ENCODE assay signal across 8 mouse cellular contexts in the genomic region with DNA sequence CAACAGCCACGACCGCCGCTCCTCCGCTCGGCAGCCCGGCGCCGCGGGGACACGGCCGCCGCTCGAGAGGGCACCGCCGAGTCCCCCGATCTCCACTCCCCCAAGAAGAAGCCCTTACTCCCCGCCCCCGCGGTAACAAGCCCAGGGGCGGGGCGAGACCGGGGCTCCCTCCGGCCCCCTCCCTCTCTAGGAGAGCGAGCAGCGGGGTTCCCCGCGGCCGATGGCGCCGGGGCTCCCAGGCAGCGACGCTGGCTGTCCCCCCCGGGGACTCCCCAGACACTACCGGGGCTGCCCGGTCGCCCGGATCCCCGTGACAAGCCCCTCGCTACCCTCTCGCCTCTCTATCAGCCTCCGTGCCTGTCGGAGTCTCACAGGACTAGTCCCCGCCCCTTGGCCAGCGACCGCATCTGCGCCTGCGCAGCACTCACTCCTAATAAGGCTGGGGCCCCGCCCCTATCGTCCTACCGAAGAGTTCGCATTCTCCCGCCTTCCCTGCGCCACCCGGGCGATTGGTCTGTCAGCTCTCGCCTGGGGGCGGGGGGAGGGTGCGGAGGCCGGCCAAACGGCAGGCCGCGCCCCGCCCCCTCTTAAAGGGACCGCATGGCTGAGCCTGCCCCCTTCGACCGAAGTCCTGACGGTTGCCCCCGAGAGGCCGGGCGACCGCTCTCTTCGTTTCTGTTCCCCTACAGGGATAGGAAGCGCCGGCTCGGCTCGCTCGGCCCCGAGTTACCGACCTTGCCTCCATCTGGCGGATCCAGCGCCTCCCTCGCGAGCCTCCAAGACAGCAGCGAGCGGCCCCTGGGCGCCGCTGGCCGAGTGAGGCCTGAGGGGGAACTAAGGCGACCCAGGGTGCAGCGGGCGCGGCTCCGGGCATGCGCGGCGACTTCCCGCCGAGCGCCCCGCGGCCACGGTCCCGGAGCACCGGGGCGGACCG. TPM values are rescaled to one million over a fixed set of nuclear protein-coding genes. Genes with fewer than 3 reads are reported as not detected.
DNase-seq lines count a peak whose midpoint lies in the region; ATAC-seq and TF ChIP-seq lines count a peak whose summit lies in the region.

A gene (minus strand): TSS at position 780 of the 934 bp plus-strand sequence.

- peaks cover 26% of the 10 kb centered on the region for H3K4me1 ChIP-seq in E14TG2a.4 (replicated peaks; ENCODE audit: low read depth, low read length)
- H3K4me1 ChIP-seq in forebrain, embryonic 12.5 days = peaks cover 10% of the 10 kb centered on the region
- H3K4me1 ChIP-seq in heart, postnatal 0 days (ENCODE audit: control insufficient read depth, insufficient read depth) = peaks cover 3% of the 10 kb centered on the region; the same call in 1 of the 2 replicates
- peaks cover 10% of the 10 kb centered on the region for H3K4me1 ChIP-seq in liver, embryonic 16.5 days (ENCODE audit: control insufficient read depth, low read depth, low read length)
- H3K4me1 ChIP-seq in neural tube, embryonic 13.5 days (replicated peaks) = peaks cover 12% of the 10 kb centered on the region
- H3K4me1 ChIP-seq in testis, adult 2 months (ENCODE audit: control insufficient read depth, insufficient read depth, low read length) = peaks cover 6% of the 10 kb centered on the region; the same call in 1 of the 2 replicates

- TF ChIP-seq CTCF in E14TG2a.4 (conservative IDR thresholded peaks at IDR 0.05; ENCODE audit: low read length) = no peak
- TF ChIP-seq CTCF in heart, postnatal 0 days (IDR thresholded peaks at IDR 0.05; ENCODE audit: low read depth) = no peak
- TF ChIP-seq CTCF in testis, adult 2 months (IDR thresholded peaks at IDR 0.05; ENCODE audit: control insufficient read depth, insufficient read depth, insufficient replicate concordance, low read depth, low read length) = no peak

- peak; percentile 17; the same call in 1 of the 2 replicates for TF ChIP-seq EP300 in heart, postnatal 0 days (IDR thresholded peaks at IDR 0.05; ENCODE audit: low read depth)

- no peaks in the 10 kb centered on the region for H3K9me3 ChIP-seq in E14TG2a.4 (ENCODE audit: low read length)
- no peaks in the 10 kb centered on the region for H3K9me3 ChIP-seq in forebrain, embryonic 12.5 days
- no peaks in the 10 kb centered on the region for H3K9me3 ChIP-seq in heart, postnatal 0 days (replicated peaks; ENCODE audit: control insufficient read depth, low read length)
- no peaks in the 10 kb centered on the region for H3K9me3 ChIP-seq in liver, embryonic 16.5 days (replicated peaks; ENCODE audit: control insufficient read depth, low read length)
- H3K9me3 ChIP-seq in neural tube, embryonic 13.5 days = no peaks in the 10 kb centered on the region

- H3K4me2 ChIP-seq in forebrain, embryonic 12.5 days = peak within 1 kb of the TSS; percentile 67
- H3K4me2 ChIP-seq in heart, postnatal 0 days (ENCODE audit: low read depth, low read length) = peak within 1 kb of the TSS; percentile 91
- peak within 1 kb of the TSS; percentile 92 for H3K4me2 ChIP-seq in liver, embryonic 16.5 days (ENCODE audit: low read depth, low read length)
- peak within 1 kb of the TSS; percentile 75 for H3K4me2 ChIP-seq in neural tube, embryonic 13.5 days

- H3K27ac ChIP-seq in forebrain, embryonic 12.5 days = peak within 1 kb of the TSS; percentile 93
- peak within 1 kb of the TSS; percentile 97 for H3K27ac ChIP-seq in heart, postnatal 0 days (ENCODE audit: low read depth)
- peak within 1 kb of the TSS; percentile 98 for H3K27ac ChIP-seq in liver, embryonic 16.5 days (ENCODE audit: low read length)
- H3K27ac ChIP-seq in neural tube, embryonic 13.5 days (replicated peaks) = peak within 1 kb of the TSS; percentile 95
- peak within 1 kb of the TSS; percentile 98 for H3K27ac ChIP-seq in testis, adult 2 months (ENCODE audit: control insufficient read depth, insufficient read depth, low read depth, low read length)

- peak; percentile 91 for ATAC-seq in forebrain, embryonic 12.5 days (ENCODE audit: low FRiP score)
- peak; percentile 92 for ATAC-seq in heart, postnatal 0 days (ENCODE audit: insufficient read depth, low read depth)
- ATAC-seq in liver, embryonic 16.5 days (ENCODE audit: low read depth) = peak; percentile 87
- peak; percentile 91 for ATAC-seq in neural tube, embryonic 13.5 days (ENCODE audit: low read depth)

- H3K9ac ChIP-seq in forebrain, embryonic 12.5 days = peak within 1 kb of the TSS; percentile 85
- peak within 1 kb of the TSS; percentile 78 for H3K9ac ChIP-seq in heart, postnatal 0 days (replicated peaks; ENCODE audit: low read depth, low read length)
- H3K9ac ChIP-seq in liver, embryonic 16.5 days (ENCODE audit: low read depth, low read length) = peak within 1 kb of the TSS; percentile 95
- peak within 1 kb of the TSS; percentile 89 for H3K9ac ChIP-seq in neural tube, embryonic 13.5 days

- TF ChIP-seq POLR2A in testis, adult 2 months (IDR thresholded peaks at IDR 0.05; ENCODE audit: control insufficient read depth, low read depth, low read length) = peak; percentile 74

- H3K36me3 ChIP-seq in E14TG2a.4 (ENCODE audit: insufficient read depth, low read length) = no peaks in the 10 kb centered on the region
- no peaks in the 10 kb centered on the region for H3K36me3 ChIP-seq in forebrain, embryonic 12.5 days (replicated peaks)
- no peaks in the 10 kb centered on the region for H3K36me3 ChIP-seq in heart, postnatal 0 days (replicated peaks; ENCODE audit: control insufficient read depth, insufficient read depth, low read length)
- no peaks in the 10 kb centered on the region for H3K36me3 ChIP-seq in liver, embryonic 16.5 days (ENCODE audit: control insufficient read depth, insufficient read depth)
- no peaks in the 10 kb centered on the region for H3K36me3 ChIP-seq in neural tube, embryonic 13.5 days
- no peaks in the 10 kb centered on the region for H3K36me3 ChIP-seq in testis, adult 2 months (ENCODE audit: control insufficient read depth, insufficient read depth, low read length)

- WGBS in forebrain, embryonic 12.5 days = under 1% methylated on average over 91 of the region's 106 CpGs
- WGBS in heart, postnatal 0 days = under 1% methylated on average over 90 of the region's 106 CpGs
- WGBS in liver, embryonic 16.5 days (ENCODE audit: insufficient replicate concordance) = under 1% methylated on average over 98 of the region's 106 CpGs
- WGBS in neural tube, embryonic 13.5 days = under 1% methylated on average over 91 of the region's 106 CpGs

- no peaks in the 10 kb centered on the region for H3K27me3 ChIP-seq in E14TG2a.4 (ENCODE audit: insufficient read depth, low read length)
- H3K27me3 ChIP-seq in forebrain, embryonic 12.5 days = no peaks in the 10 kb centered on the region
- H3K27me3 ChIP-seq in heart, postnatal 0 days (ENCODE audit: control insufficient read depth, insufficient read depth, low read length) = no peaks in the 10 kb centered on the region
- no peaks in the 10 kb centered on the region for H3K27me3 ChIP-seq in liver, embryonic 16.5 days (ENCODE audit: control insufficient read depth, insufficient read depth, low read depth, low read length)
- no peaks in the 10 kb centered on the region for H3K27me3 ChIP-seq in neural tube, embryonic 13.5 days
- no peaks in the 10 kb centered on the region for H3K27me3 ChIP-seq in testis, adult 2 months (ENCODE audit: control insufficient read depth, insufficient read depth, low read length)

- DNase-seq in c-Kit-positive CD71-positive TER-119-positive erythroid progenitor cells, embryonic 14.5 days (ENCODE audit: low spot score) = peak; percentile 100
- DNase-seq in heart, postnatal 0 days (ENCODE audit: low spot score) = peak; percentile 100
- peak; percentile 100 for DNase-seq in kidney, postnatal 4 days

- H3K4me3 ChIP-seq in E14TG2a.4 (replicated peaks; ENCODE audit: low read length) = peak within 1 kb of the TSS; percentile 99
- peak within 1 kb of the TSS; percentile 91 for H3K4me3 ChIP-seq in forebrain, embryonic 12.5 days (replicated peaks)
- H3K4me3 ChIP-seq in heart, postnatal 0 days (ENCODE audit: low read depth, low read length) = peak within 1 kb of the TSS; percentile 95
- peak within 1 kb of the TSS; percentile 98 for H3K4me3 ChIP-seq in liver, embryonic 16.5 days (ENCODE audit: low read depth, low read length)
- peak within 1 kb of the TSS; percentile 84 for H3K4me3 ChIP-seq in neural tube, embryonic 13.5 days
- peak within 1 kb of the TSS; percentile 99 for H3K4me3 ChIP-seq in testis, adult 2 months (ENCODE audit: control insufficient read depth, low read depth, low read length)

RNA-seq across cellular contexts. Expression of the gene that starts here (rescaled TPM):
- 12.1 and 13.7 TPM in 2 replicates for polyA plus RNA-seq in forebrain, embryonic 12.5 days (2016; fragmentation: Nextera tagmentation; extraction: Ambion mirVana)
- 3.0 and 10.8 TPM in 2 replicates for total RNA-seq in heart, postnatal 0 days (2014; rRNA removed; ENCODE audit: low replicate concordance)
- polyA plus RNA-seq in heart, postnatal 0 days (2015; fragmentation: Nextera tagmentation; extraction: Ambion mirVana) = 4.1 and 5.8 TPM in 2 replicates
- 6.6 and 6.7 TPM in 2 replicates for polyA plus RNA-seq in liver, embryonic 16.5 days (2015; fragmentation: Nextera tagmentation; extraction: Ambion mirVana)
- polyA plus RNA-seq in neural tube, embryonic 13.5 days (2015; fragmentation: Nextera tagmentation; extraction: Ambion mirVana) = 7.9 and 8.5 TPM in 2 replicates
- polyA plus RNA-seq in testis, adult 2 months (2012; rRNA removed) = 11.7 and 16.6 TPM in 2 replicates

Comparison
In these comparisons a context has a peak if more than half of its experiments do, and no peak if none do; other contexts are left out.
1. Peak in every context shown above with its lines: DNase-seq, ATAC-seq, H3K4me3 ChIP-seq and H3K27ac ChIP-seq.